Mouse (Mus musculus): ENCODE data around the gene Cdc6. TPM values are rescaled to one million over a fixed set of nuclear protein-coding genes. Genes with fewer than 3 reads are reported as not detected.
"Not testable (repeated sequence)": the region's sequence is repeated elsewhere in the genome, so short reads cannot be mapped to it uniquely, and the experiment has no call there.

Gene Cdc6
- polyA plus RNA-seq, 1 experiment from 2014 or later, result 11.2 TPM

- Histone ChIP-seq H3K4me2 (replicated peaks) (peak within 1 kb of the TSS; percentile 61), H3K9me3 (no peaks in the 10 kb centered on the region), H3K9ac (replicated peaks) (peak within 1 kb of the TSS; percentile 84), H3K36me3 (no peaks in the 10 kb centered on the region), H3K4me1 (peaks cover 83% of the 10 kb centered on the region), H3K4me3 (peak within 1 kb of the TSS; percentile 59), H3K27ac (replicated peaks) (peak within 1 kb of the TSS; percentile 54; the same call in 1 of the 2 replicates), H3K27me3 (no peaks in the 10 kb centered on the region)
- 9% methylated on average over 21 of the region's 21 CpGs for WGBS
- no peak for ATAC-seq (replicated peaks)
These were observed 20.0 kb downstream of the Cdc6 start, which contains the start of gene Rara for GRCm38 (mm10) chr11:98927438-98928076. TSS of gene Rara (plus strand) at chr11:98927818.

GRCm38 (mm10) chr11:98928186-98928893 is 20.7 kb downstream of the Cdc6 start:
- ATAC-seq (replicated peaks), result no peak
- peaks cover 84% of the 10 kb centered on the region for H3K4me1 ChIP-seq
- no peak overlapping the region for H3K27ac ChIP-seq (replicated peaks)
- H3K4me2 ChIP-seq (replicated peaks), result peak overlapping the region; percentile 61
- H3K9ac ChIP-seq (replicated peaks), result peak overlapping the region; percentile 84
- 14% methylated on average over 12 of the region's 12 CpGs for WGBS
- peak overlapping the region; percentile 59 for H3K4me3 ChIP-seq
- H3K9me3 ChIP-seq, result no peaks in the 10 kb centered on the region
- H3K36me3 ChIP-seq, result no peaks in the 10 kb centered on the region
- no peaks in the 10 kb centered on the region for H3K27me3 ChIP-seq

GRCm38 (mm10) chr11:98929503-98929902 is 21.9 kb downstream of the Cdc6 start:
- H3K36me3 ChIP-seq, result no peaks in the 10 kb centered on the region
- H3K4me3 ChIP-seq, result peak overlapping the region; percentile 11; the same call in 1 of the 2 replicates
- H3K27me3 ChIP-seq, result no peaks in the 10 kb centered on the region
- WGBS, result 3% methylated on average over 9 of the region's 9 CpGs
- H3K9ac ChIP-seq (replicated peaks), result peak overlapping the region; percentile 14
- ATAC-seq (replicated peaks), result no peak
- H3K9me3 ChIP-seq, result no peaks in the 10 kb centered on the region
- 0 out of 2 replicates have a peak overlapping the region, but pooled peaks have one; percentile 39 for H3K27ac ChIP-seq (replicated peaks)
- H3K4me2 ChIP-seq (replicated peaks), result peak overlapping the region; percentile 61
- peaks cover 83% of the 10 kb centered on the region for H3K4me1 ChIP-seq

- Histone ChIP-seq H3K4me1 (peaks cover 77% of the 10 kb centered on the region), H3K4me2 (replicated peaks) (peak overlapping the region; percentile 61), H3K4me3 (peak overlapping the region; percentile 11; the same call in 1 of the 2 replicates), H3K9me3 (no peaks in the 10 kb centered on the region), H3K9ac (replicated peaks) (peak overlapping the region; percentile 14), H3K27me3 (peaks cover 2% of the 10 kb centered on the region; the same call in 1 of the 2 replicates), H3K36me3 (no peaks in the 10 kb centered on the region), H3K27ac (replicated peaks) (peak overlapping the region; percentile 39; the same call in 1 of the 2 replicates)
- WGBS, result 32% methylated on average over 7 of the region's 7 CpGs
- no peak for ATAC-seq (replicated peaks)
These were observed 22.6 kb downstream of the Cdc6 start for GRCm38 (mm10) chr11:98930127-98930601.

- Histone ChIP-seq H3K4me1 (peaks cover 71% of the 10 kb centered on the region), H3K9me3 (no peaks in the 10 kb centered on the region), H3K4me2 (replicated peaks) (no peak overlapping the region), H3K27ac (replicated peaks) (peak overlapping the region; percentile 52), H3K4me3 (no peak overlapping the region), H3K9ac (replicated peaks) (no peak overlapping the region), H3K36me3 (no peaks in the 10 kb centered on the region), H3K27me3 (peaks cover 7% of the 10 kb centered on the region)
- 36% methylated on average over 10 of the region's 10 CpGs for WGBS
- no peak for ATAC-seq (replicated peaks)
These were observed 23.3 kb downstream of the Cdc6 start for GRCm38 (mm10) chr11:98930773-98931512.

GRCm38 (mm10) chr11:98931513-98932292 is 24.1 kb downstream of the Cdc6 start:
- Histone ChIP-seq H3K27ac (replicated peaks) (peak overlapping the region; percentile 52), H3K9me3 (no peaks in the 10 kb centered on the region), H3K27me3 (peaks cover 15% of the 10 kb centered on the region), H3K4me1 (peaks cover 71% of the 10 kb centered on the region), H3K4me3 (no peak overlapping the region), H3K4me2 (replicated peaks) (no peak overlapping the region), H3K36me3 (no peaks in the 10 kb centered on the region), H3K9ac (replicated peaks) (no peak overlapping the region)
- WGBS, result 9% methylated on average over 7 of the region's 7 CpGs
- 0 out of 2 replicates have a peak, but pooled peaks have one; percentile 24 for ATAC-seq (replicated peaks)

- no peak overlapping the region for H3K9ac ChIP-seq (replicated peaks)
- H3K4me1 ChIP-seq, result peaks cover 72% of the 10 kb centered on the region
- 48% methylated on average over 19 of the region's 19 CpGs for WGBS
- ATAC-seq (replicated peaks), result no peak
- peaks cover 15% of the 10 kb centered on the region for H3K27me3 ChIP-seq
- H3K36me3 ChIP-seq, result no peaks in the 10 kb centered on the region
- H3K9me3 ChIP-seq, result no peaks in the 10 kb centered on the region
- H3K4me2 ChIP-seq (replicated peaks), result no peak overlapping the region
- no peak overlapping the region for H3K27ac ChIP-seq (replicated peaks)
- H3K4me3 ChIP-seq, result no peak overlapping the region
These were observed 24.9 kb downstream of the Cdc6 start for GRCm38 (mm10) chr11:98932293-98933091.

- Histone ChIP-seq H3K9me3 (no peaks in the 10 kb centered on the region), H3K36me3 (no peaks in the 10 kb centered on the region), H3K4me3 (no peak overlapping the region), H3K27me3 (peaks cover 16% of the 10 kb centered on the region), H3K9ac (replicated peaks) (no peak overlapping the region), H3K4me2 (replicated peaks) (no peak overlapping the region), H3K4me1 (peaks cover 72% of the 10 kb centered on the region), H3K27ac (replicated peaks) (no peak overlapping the region)
- ATAC-seq (replicated peaks), result no peak
- 45% methylated on average over 9 of the region's 9 CpGs for WGBS
These were observed 25.6 kb downstream of the Cdc6 start for GRCm38 (mm10) chr11:98933151-98933550.

GRCm38 (mm10) chr11:98933847-98934246 is 26.2 kb downstream of the Cdc6 start:
- H3K9ac ChIP-seq (replicated peaks); H3K9me3 ChIP-seq; H3K36me3 ChIP-seq; H3K4me3 ChIP-seq; ATAC-seq (replicated peaks); H3K4me2 ChIP-seq (replicated peaks); H3K27ac ChIP-seq (replicated peaks): not testable (repeated sequence)
- Histone ChIP-seq H3K27me3 (peaks cover 19% of the 10 kb centered on the region), H3K4me1 (peaks cover 72% of the 10 kb centered on the region)
- 87% methylated on average over 2 of the region's 2 CpGs for WGBS

GRCm38 (mm10) chr11:98934367-98934766 is 26.8 kb downstream of the Cdc6 start:
- H3K4me1 ChIP-seq, result peaks cover 72% of the 10 kb centered on the region
- H3K4me3 ChIP-seq, result no peak overlapping the region
- no peaks in the 10 kb centered on the region for H3K9me3 ChIP-seq
- 86% methylated on average over 3 of the region's 3 CpGs for WGBS
- no peak overlapping the region for H3K4me2 ChIP-seq (replicated peaks)
- H3K36me3 ChIP-seq, result no peaks in the 10 kb centered on the region
- ATAC-seq (replicated peaks), result no peak
- no peak overlapping the region for H3K27ac ChIP-seq (replicated peaks)
- peaks cover 19% of the 10 kb centered on the region for H3K27me3 ChIP-seq
- H3K9ac ChIP-seq (replicated peaks), result no peak overlapping the region

GRCm38 (mm10) chr11:98935123-98935522 is 27.5 kb downstream of the Cdc6 start:
- H3K4me1 ChIP-seq, result peaks cover 72% of the 10 kb centered on the region
- ATAC-seq (replicated peaks), result no peak
- H3K9me3 ChIP-seq, result no peaks in the 10 kb centered on the region
- no peaks in the 10 kb centered on the region for H3K36me3 ChIP-seq
- 91% methylated on average over 3 of the region's 3 CpGs for WGBS
- H3K9ac ChIP-seq (replicated peaks), result no peak overlapping the region
- H3K4me2 ChIP-seq (replicated peaks), result no peak overlapping the region
- peaks cover 19% of the 10 kb centered on the region for H3K27me3 ChIP-seq
- H3K4me3 ChIP-seq, result no peak overlapping the region
- H3K27ac ChIP-seq (replicated peaks), result no peak overlapping the region
